Mouse (Mus musculus): ENCODE results near the gene Nup43. TPM values are rescaled to one million over a fixed set of nuclear protein-coding genes. Genes with fewer than 3 reads are reported as not detected.

Gene Nup43
- polyA plus RNA-seq (2014; fragmentation: Illumina TruSeq; extraction: RNeasy Lipid Tissue Mini Kit (QIAGEN cat#74804); ENCODE audit: low read depth, low replicate concordance), result 10.9 TPM

GRCm38 (mm10) chr10:7667342-7667802 is at the start of gene Nup43:
Gene Nup43 (plus strand): TSS chr10:7667503.

DNA sequence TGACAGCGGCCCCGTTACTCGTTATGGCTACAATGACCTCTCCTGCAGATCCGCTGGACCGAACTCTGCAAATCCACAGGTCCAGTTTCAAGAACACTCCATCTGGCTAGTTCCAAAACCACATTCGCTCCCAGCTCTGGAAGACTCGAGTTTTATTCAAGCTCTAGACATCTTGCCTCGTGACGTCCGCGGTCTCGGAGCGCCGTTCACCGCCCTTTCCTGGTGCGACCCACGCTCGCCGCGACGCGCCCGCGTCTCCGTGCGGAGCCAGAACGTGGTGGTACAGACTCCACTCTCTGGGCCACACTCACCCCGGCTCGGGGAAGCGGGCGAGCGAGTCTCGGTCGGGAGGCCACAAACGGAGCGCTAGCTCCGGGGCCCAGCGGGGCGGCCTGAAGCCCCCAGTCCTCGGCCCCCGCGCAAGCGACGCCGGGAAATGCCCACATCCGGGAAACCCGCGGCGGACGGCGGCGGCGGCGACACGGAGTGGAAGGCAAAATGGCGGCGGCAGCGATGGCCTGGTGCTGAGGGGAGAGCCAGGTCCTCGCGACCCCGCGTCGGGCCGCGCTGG is 13.5 kb downstream of the Nup43 start, which contains the start of the genes Pcmt1 and Lats1:
Pcmt1 (minus strand) TSS at position 406 of the 571 bp plus-strand sequence.
Lats1 (plus strand) TSS at position 484 of the 571 bp plus-strand sequence.

GRCm38 (mm10) chr10:7725751-7726500 is 58.6 kb downstream of the Nup43 start, which contains the start of gene Katna1:
Gene Katna1 (plus strand): TSS chr10:7726000.

Other genes with a start within 250 kb of the Nup43 start
- gene Ulbp1, start 193.9 kb upstream of the Nup43 start, polyA plus RNA-seq (2014; fragmentation: Illumina TruSeq; extraction: RNeasy Lipid Tissue Mini Kit (QIAGEN cat#74804); ENCODE audit: low read depth, low replicate concordance), result 0.55 TPM
- gene Lrp11, start 77.7 kb upstream of the Nup43 start, polyA plus RNA-seq (2014; fragmentation: Illumina TruSeq; extraction: RNeasy Lipid Tissue Mini Kit (QIAGEN cat#74804); ENCODE audit: low read depth, low replicate concordance), result 3.0 TPM
- 58.7 TPM for gene Pcmt1, start 13.6 kb downstream of the Nup43 start, polyA plus RNA-seq (2014; fragmentation: Illumina TruSeq; extraction: RNeasy Lipid Tissue Mini Kit (QIAGEN cat#74804); ENCODE audit: low read depth, low replicate concordance)
- gene Lats1, start 13.7 kb downstream of the Nup43 start, polyA plus RNA-seq (2014; fragmentation: Illumina TruSeq; extraction: RNeasy Lipid Tissue Mini Kit (QIAGEN cat#74804); ENCODE audit: low read depth, low replicate concordance), result 19.4 TPM
- 24.2 TPM for gene Katna1, start 58.5 kb downstream of the Nup43 start, polyA plus RNA-seq (2014; fragmentation: Illumina TruSeq; extraction: RNeasy Lipid Tissue Mini Kit (QIAGEN cat#74804); ENCODE audit: low read depth, low replicate concordance)
- gene Ginm1, start 125.3 kb downstream of the Nup43 start, polyA plus RNA-seq (2014; fragmentation: Illumina TruSeq; extraction: RNeasy Lipid Tissue Mini Kit (QIAGEN cat#74804); ENCODE audit: low read depth, low replicate concordance), result 134 TPM
- 27.9 TPM for gene Ppil4, start 125.4 kb downstream of the Nup43 start, polyA plus RNA-seq (2014; fragmentation: Illumina TruSeq; extraction: RNeasy Lipid Tissue Mini Kit (QIAGEN cat#74804); ENCODE audit: low read depth, low replicate concordance)
- 1.4 TPM for gene Zc3h12d, start 165.0 kb downstream of the Nup43 start, polyA plus RNA-seq (2014; fragmentation: Illumina TruSeq; extraction: RNeasy Lipid Tissue Mini Kit (QIAGEN cat#74804); ENCODE audit: low read depth, low replicate concordance)

All from adipose tissue, adult 10 weeks (tissue).